Mouse (Mus musculus) cerebellum, adult 2 months (tissue): ENCODE results near the gene Rapgefl1. TPM values are rescaled to one million over a fixed set of nuclear protein-coding genes. Genes with fewer than 3 reads are reported as not detected.

ENCODE experiments used
- DNase-seq, 2 experiments: peaks; one replicate each; pipeline ENCODE4 v3.0.0; 2021
- H3K27ac ChIP-seq: fragments of 200-500 bp; 2 replicates; pipeline ENCODE4 v1.5.1; 2012; ENCODE audit warnings: low read length, control low read depth, inconsistent platforms; ENCODE audit not compliant: insufficient read depth
- H3K27me3 ChIP-seq: fragments of 200-500 bp; 2 replicates; pipeline ENCODE4 v1.6.1; 2012; ENCODE audit warnings: inconsistent platforms, mild to moderate bottlenecking, low read length, moderate library complexity; ENCODE audit not compliant: control insufficient read depth, insufficient read depth
- H3K4me1 ChIP-seq: fragments of 200-500 bp; 2 replicates; pipeline ENCODE4 v1.6.1; 2011; ENCODE audit warnings: low read length; ENCODE audit not compliant: control insufficient read depth, insufficient read depth
- H3K4me3 ChIP-seq: fragments of 200-500 bp; replicated peaks from 2 replicates; pipeline ENCODE3; 2011; ENCODE audit warnings: mild to moderate bottlenecking, low read depth, low read length, control low read depth; ENCODE audit not compliant: insufficient read depth
- CTCF ChIP-seq: fragments of 200-500 bp; IDR thresholded peaks from 2 replicates; pipeline ENCODE4 v1.5.1; 2011; ENCODE audit warnings: low read depth, mild to moderate bottlenecking, control low read depth, low read length, moderate library complexity, borderline replicate concordance; ENCODE audit not compliant: insufficient read depth
- POLR2A ChIP-seq: fragments of 200-500 bp; IDR thresholded peaks from 2 replicates; pipeline ENCODE4 v1.6.1; 2011; ENCODE audit warnings: low read length, control low read depth, borderline replicate concordance; ENCODE audit not compliant: insufficient read depth
- WGBS: fragments of 180-500 bp; shearing (Covaris S2); methylation state at CpG from one replicate; pipeline ENCODE4 v1.1.7; 2018; 5-methylcytosine and 5-hydroxymethylcytosine counted together
- polyA plus RNA-seq: library from polyadenylated mRNA; depleted of rRNA; stranded (reverse); fragments of >200 nt; gene quantifications from 2 replicates; pipeline ENCODE4 v1.2.3, GENCODE M21; 2012

Gene Rapgefl1
- polyA plus RNA-seq, 1 experiment = 56.8 TPM

GRCm38 (mm10) chr11:98791448-98791847 is 45.1 kb upstream of the Rapgefl1 start:
- Histone ChIP-seq H3K4me3 (no peak overlapping the region), H3K4me1 (peaks cover 3% of the 10 kb centered on the region; the same call in 1 of the 2 replicates), H3K27me3 (no peaks in the 10 kb centered on the region), H3K27ac (no peak overlapping the region)
- 78% methylated on average over 1 of the region's 1 CpGs for WGBS
- TF ChIP-seq CTCF (no peak), POLR2A (no peak)
- no peak for DNase-seq

- no peak overlapping the region for H3K27ac ChIP-seq
- WGBS = 16% methylated on average over 4 of the region's 4 CpGs
- no peak for DNase-seq
Observed at GRCm38 (mm10) chr11:98792081-98792480, 44.5 kb upstream of the Rapgefl1 start.

GRCm38 (mm10) chr11:98794469-98795014 is 42.0 kb upstream of the Rapgefl1 start:
- TF ChIP-seq POLR2A (no peak), CTCF (no peak)
- Histone ChIP-seq H3K4me3 (peak overlapping the region; percentile 61), H3K27me3 (no peaks in the 10 kb centered on the region), H3K4me1 (peaks cover 5% of the 10 kb centered on the region; the same call in 1 of the 2 replicates), H3K27ac (peak overlapping the region; percentile 98)
- DNase-seq = peak; percentile 83 to 90
- under 1% methylated on average over 30 of the region's 30 CpGs for WGBS

More at GRCm38 (mm10) chr11:98792081-98792480, 44.5 kb upstream of the Rapgefl1 start:
- no peaks in the 10 kb centered on the region; the same call in 1 of the 2 replicates for H3K4me1 ChIP-seq
- no peak overlapping the region for H3K4me3 ChIP-seq
- H3K27me3 ChIP-seq = no peaks in the 10 kb centered on the region
- TF ChIP-seq POLR2A = no peak
- TF ChIP-seq CTCF = no peak

GRCm38 (mm10) chr11:98795015-98795713 is 41.4 kb upstream of the Rapgefl1 start, which contains the start of gene Msl1:
Gene Msl1 (plus strand): TSS chr11:98795516.
- no peaks in the 10 kb centered on the region for H3K27me3 ChIP-seq
- peak; percentile 93 for DNase-seq
- 1% methylated on average over 51 of the region's 89 CpGs for WGBS
- peak within 1 kb of the TSS; percentile 84 for H3K4me3 ChIP-seq
- TF ChIP-seq POLR2A = peak; percentile 75; the same call in 1 of the 2 replicates
- no peak for TF ChIP-seq CTCF
- peaks cover 5% of the 10 kb centered on the region; the same call in 1 of the 2 replicates for H3K4me1 ChIP-seq
- peak within 1 kb of the TSS; percentile 98 for H3K27ac ChIP-seq

GRCm38 (mm10) chr11:98795714-98796514 is 40.7 kb upstream of the Rapgefl1 start:
- TF ChIP-seq POLR2A (no peak), CTCF (no peak)
- DNase-seq = peak in 1 of 2 experiments; percentile 61
- Histone ChIP-seq H3K27me3 (no peaks in the 10 kb centered on the region), H3K4me3 (peak overlapping the region; percentile 84), H3K27ac (peak overlapping the region; percentile 83), H3K4me1 (peaks cover 5% of the 10 kb centered on the region; the same call in 1 of the 2 replicates)
- WGBS = under 1% methylated on average over 64 of the region's 74 CpGs

GRCm38 (mm10) chr11:98796515-98797216 is 39.9 kb upstream of the Rapgefl1 start:
- Histone ChIP-seq H3K4me1 (peaks cover 5% of the 10 kb centered on the region; the same call in 1 of the 2 replicates), H3K4me3 (peak overlapping the region; percentile 84), H3K27me3 (no peaks in the 10 kb centered on the region), H3K27ac (peak overlapping the region; percentile 83)
- 1% methylated on average over 23 of the region's 23 CpGs for WGBS
- no peak for TF ChIP-seq CTCF
- TF ChIP-seq POLR2A = peak; percentile 33; the same call in 1 of the 2 replicates
- peak; percentile 75 to 83 for DNase-seq

- WGBS = under 1% methylated on average over 5 of the region's 5 CpGs
- Histone ChIP-seq H3K27me3 (no peaks in the 10 kb centered on the region), H3K4me3 (peak overlapping the region; percentile 84), H3K4me1 (peaks cover 5% of the 10 kb centered on the region; the same call in 1 of the 2 replicates), H3K27ac (peak overlapping the region; percentile 65)
- peak; percentile 44 to 50 for DNase-seq
- TF ChIP-seq POLR2A (no peak), CTCF (no peak)
Observed at GRCm38 (mm10) chr11:98797306-98797705, 39.3 kb upstream of the Rapgefl1 start.
